Mouse (Mus musculus) left cerebral cortex, postnatal 14 days (tissue): Measurements from ENCODE around the gene Opn5. TPM values are rescaled to one million over a fixed set of nuclear protein-coding genes. Genes with fewer than 3 reads are reported as not detected.

Source experiments
- DNase-seq, 2 experiments: peaks; one replicate each; pipeline ENCODE4 v3.0.0; 2021 to 2022; ENCODE audit warnings: low spot score in 2 of 2, mixed read lengths in 1 of 2
- intact Hi-C: fragments of 180-260 bp; cut with DNase I; formaldehyde crosslinking; loops from one replicate; pipeline ENCODE4 v1.15.1; 2025
- long read RNA-seq, 2 experiments: library from polyadenylated mRNA; stranded (forward); transcript quantifications; one replicate each; pipeline ENCODE4 v2.0.0; 2021
- total RNA-seq, 2 experiments: library from RNA; stranded (reverse); gene quantifications; 2 replicates each; pipeline ENCODE4 v1.2.3; 2021

The Opn5 gene
- under 1 TPM in 1 of 2 experiments, not detected in 1; 0.17 TPM for total RNA-seq
- long read RNA-seq, experiment 1 = 0 reads
- long read RNA-seq, experiment 2 = 0 reads

- intact Hi-C loops = loop anchor here (5.0 kb wide), 1 partner anchor 336 kb away; no protein-coding TSS in a partner anchor
- no peak for DNase-seq
These were observed at the start of gene Opn5 for GRCm38 (mm10) chr17:42611295-42611694. Gene Opn5, minus strand, starts transcription at chr17:42611395.

GRCm38 (mm10) chr17:42658634-42659422 is 47.6 kb upstream of the Opn5 start:
- peak; percentile 1 to 12 for DNase-seq
- intact Hi-C loops = no loop called here

- intact Hi-C loops = no loop called here
- DNase-seq = no peak
These were observed 32.2 kb upstream of the Opn5 start for GRCm38 (mm10) chr17:42643416-42643815.

- DNase-seq = no peak
- intact Hi-C loops = no loop called here
These were observed 19.0 kb upstream of the Opn5 start for GRCm38 (mm10) chr17:42630206-42630605.

GRCm38 (mm10) chr17:42613043-42613737 is 2.0 kb upstream of the Opn5 start:
- intact Hi-C loops = loop anchor here (5.0 kb wide), 1 partner anchor 334 kb away; no protein-coding TSS in a partner anchor
- peak; percentile 84 to 85 for DNase-seq

- DNase-seq = no peak
- intact Hi-C loops = loop anchor here (10.0 kb wide), 3 partner anchors 293 to 1633 kb away; partner anchors contain the start of gene Ptchd4
These were observed 2.9 kb downstream of the Opn5 start for GRCm38 (mm10) chr17:42608270-42608669.

GRCm38 (mm10) chr17:42602829-42603784 is 8.1 kb downstream of the Opn5 start:
- intact Hi-C loops = loop anchor here (5.0 to 10.0 kb wide), 4 partner anchors 288 to 1628 kb away; partner anchors contain the start of gene Ptchd4
- peak; percentile 88 to 94 for DNase-seq

GRCm38 (mm10) chr17:42586486-42586885 is 24.7 kb downstream of the Opn5 start:
- DNase-seq = peak; percentile 41 to 49
- intact Hi-C loops = no loop called here

GRCm38 (mm10) chr17:42583029-42583331 is 28.2 kb downstream of the Opn5 start:
- no peak for DNase-seq
- intact Hi-C loops = no loop called here

- intact Hi-C loops = no loop called here
These were observed 28.7 kb downstream of the Opn5 start for GRCm38 (mm10) chr17:42582281-42583028.

GRCm38 (mm10) chr17:42580623-42581022 is 30.6 kb downstream of the Opn5 start:
- intact Hi-C loops = no loop called here

More at GRCm38 (mm10) chr17:42582281-42583028, 28.7 kb downstream of the Opn5 start:
- DNase-seq = peak in 1 of 2 experiments; percentile 47

GRCm38 (mm10) chr17:42580196-42580595 is 31.0 kb downstream of the Opn5 start:
- intact Hi-C loops = no loop called here
- no peak for DNase-seq

More at GRCm38 (mm10) chr17:42580623-42581022, 30.6 kb downstream of the Opn5 start:
- no peak for DNase-seq

- DNase-seq = no peak
- intact Hi-C loops = no loop called here
These were observed 34.5 kb downstream of the Opn5 start for GRCm38 (mm10) chr17:42576671-42577168.

- no peak for DNase-seq
- intact Hi-C loops = no loop called here
These were observed 37.4 kb downstream of the Opn5 start for GRCm38 (mm10) chr17:42573786-42574185.

- intact Hi-C loops = no loop called here
These were observed 61.6 kb downstream of the Opn5 start for GRCm38 (mm10) chr17:42549578-42549977.

GRCm38 (mm10) chr17:42530147-42530546 is 81.0 kb downstream of the Opn5 start:
- intact Hi-C loops = no loop called here

More at GRCm38 (mm10) chr17:42549578-42549977, 61.6 kb downstream of the Opn5 start:
- peak in 1 of 2 experiments; percentile 5 for DNase-seq

GRCm38 (mm10) chr17:42509356-42510262 is 101.6 kb downstream of the Opn5 start:
- DNase-seq = peak in 1 of 2 experiments; percentile 15
- intact Hi-C loops = no loop called here

More at GRCm38 (mm10) chr17:42530147-42530546, 81.0 kb downstream of the Opn5 start:
- DNase-seq = no peak
